Mouse (Mus musculus) bone marrow macrophage, adult 2 months (primary cell): ENCODE measurements around the gene Pkm. TPM values are rescaled to one million over a fixed set of nuclear protein-coding genes. Genes with fewer than 3 reads are reported as not detected.

Experiments
- H3K27ac ChIP-seq: 2 replicates; pipeline ENCODE4 v1.5.1; 2012; ENCODE audit warnings: low read depth, low read length; ENCODE audit not compliant: insufficient read depth
- H3K4me1 ChIP-seq: 2 replicates; pipeline ENCODE4 v1.6.1; 2012; ENCODE audit warnings: low read length; ENCODE audit not compliant: control insufficient read depth, insufficient read depth
- H3K4me3 ChIP-seq: 2 replicates; pipeline ENCODE4 v1.5.1; 2012; ENCODE audit warnings: mild to moderate bottlenecking, low read length, moderate library complexity; ENCODE audit not compliant: insufficient read depth
- CTCF ChIP-seq: IDR thresholded peaks from 2 replicates; pipeline ENCODE4 v1.5.1; 2012; ENCODE audit warnings: low read depth, mild to moderate bottlenecking, low read length, moderate library complexity
- POLR2A ChIP-seq: IDR thresholded peaks from 2 replicates; pipeline ENCODE4 v1.6.1; 2012; ENCODE audit warnings: mild to moderate bottlenecking, low read depth, low read length, borderline replicate concordance
- polyA plus RNA-seq: library from polyadenylated mRNA; stranded (reverse); fragments of >200 nt; gene quantifications from 2 replicates; pipeline ENCODE4 v1.2.4, GENCODE M21; 2012; ENCODE audit not compliant: missing spikeins, insufficient read depth, insufficient read length

The Pkm gene
- polyA plus RNA-seq, 1 experiment, result 1,171 TPM

GRCm38 (mm10) chr9:59725515-59725914, 69.3 kb downstream of the Pkm start:
- TF ChIP-seq CTCF, result no peak
- no peak for TF ChIP-seq POLR2A
- Histone ChIP-seq H3K4me3 (no peak overlapping the region), H3K4me1 (no peaks in the 10 kb centered on the region), H3K27ac (no peak overlapping the region)

GRCm38 (mm10) chr9:59727569-59728286, 71.6 kb downstream of the Pkm start:
- Histone ChIP-seq H3K4me1 (no peaks in the 10 kb centered on the region), H3K4me3 (no peak overlapping the region), H3K27ac (no peak overlapping the region)
- TF ChIP-seq POLR2A (no peak), CTCF (no peak)

Other genes starting within 250 kb of the Pkm start
- 53.4 and 55.1 TPM in 2 replicates for gene Arih1, start 169.8 kb upstream of the Pkm start, polyA plus RNA-seq
- 952 and 993 TPM in 2 replicates for gene Hexa, start 116.8 kb upstream of the Pkm start, polyA plus RNA-seq
- 1.3 and 1.6 TPM in 2 replicates for gene Tmem202, start 116.5 kb upstream of the Pkm start, polyA plus RNA-seq
- not detected in 2 replicates for gene Celf6, start 78.5 kb upstream of the Pkm start, polyA plus RNA-seq
- gene Parp6, start 39.1 kb upstream of the Pkm start, polyA plus RNA-seq, result 32.3 and 37.4 TPM in 2 replicates
- gene Gramd2, start 23.8 kb downstream of the Pkm start, polyA plus RNA-seq, result not detected in 2 replicates
- 6.4 and 7.9 TPM in 2 replicates for gene Senp8, start 94.3 kb downstream of the Pkm start, polyA plus RNA-seq
- 10.2 and 13.1 TPM in 2 replicates for gene Myo9a, start 94.5 kb downstream of the Pkm start, polyA plus RNA-seq